Mouse (Mus musculus) heart, embryonic 11.5 days (tissue): Measurements from ENCODE around the gene Alcam. TPM values are rescaled to one million over a fixed set of nuclear protein-coding genes. Genes with fewer than 3 reads are reported as not detected.
A peak's percentile ranks its signal among the peaks of the same experiment; 100 is the strongest.

Source experiments
- ATAC-seq: fragments of 200-750 bp; cut with Nextera tagmentation; replicated peaks from 2 replicates; pipeline ENCODE4 v1.8.0; 2017; ENCODE audit warnings: moderate library complexity; ENCODE audit not compliant: insufficient number of reproducible peaks, low FRiP score, low TSS enrichment
- H3K27ac ChIP-seq: fragments of 300-500 bp; sonication (generic); 2 replicates; pipeline ENCODE4 v1.5.1; 2014; ENCODE audit warnings: mild to moderate bottlenecking, low read depth, low read length
- H3K27me3 ChIP-seq: fragments of 300-500 bp; sonication (generic); 2 replicates; pipeline ENCODE4 v1.6.1; 2014; ENCODE audit warnings: mild to moderate bottlenecking, low read length, mixed read lengths; ENCODE audit not compliant: control insufficient read depth, insufficient read depth
- H3K36me3 ChIP-seq: fragments of 300-500 bp; sonication (generic); 2 replicates; pipeline ENCODE4 v1.6.1; 2014; ENCODE audit warnings: mild to moderate bottlenecking, low read length, moderate library complexity, mixed read lengths; ENCODE audit not compliant: control insufficient read depth, insufficient read depth
- H3K4me1 ChIP-seq: fragments of 300-500 bp; sonication (generic); 2 replicates; pipeline ENCODE4 v1.6.1; 2014; ENCODE audit warnings: low read length; ENCODE audit not compliant: control insufficient read depth, insufficient read depth
- H3K4me2 ChIP-seq: fragments of 300-500 bp; sonication (generic); 2 replicates; pipeline ENCODE4 v1.6.1; 2014; ENCODE audit warnings: mild to moderate bottlenecking, moderate library complexity
- H3K4me3 ChIP-seq: fragments of 300-500 bp; sonication (generic); 2 replicates; pipeline ENCODE4 v1.5.1; 2014; ENCODE audit warnings: low read depth, low read length
- H3K9ac ChIP-seq: fragments of 300-500 bp; sonication (generic); 2 replicates; pipeline ENCODE4 v1.6.1; 2014; ENCODE audit warnings: mild to moderate bottlenecking, low read depth, low read length, moderate library complexity
- H3K9me3 ChIP-seq: fragments of 300-500 bp; sonication (generic); replicated peaks from 2 replicates; pipeline ENCODE4 v1.6.1; 2016; ENCODE audit warnings: low read length; ENCODE audit not compliant: control insufficient read depth
- WGBS: fragments of 180-500 bp; shearing (Covaris S2); extraction: QIAGEN DNeasy Blood & Tissue Kit; methylation state at CpG from one replicate; pipeline ENCODE4 v1.1.7; 2014; ENCODE audit not compliant: insufficient replicate concordance; 5-methylcytosine and 5-hydroxymethylcytosine counted together
- polyA plus RNA-seq: library from polyadenylated mRNA; unstranded; fragments of >200 nt; fragmentation: Nextera tagmentation; extraction: Ambion mirVana; gene quantifications from 2 replicates; pipeline ENCODE4 v1.2.1, GENCODE M21; 2014

The Alcam gene
- polyA plus RNA-seq, 1 experiment from 2014 or later: 42.3 TPM

DNA sequence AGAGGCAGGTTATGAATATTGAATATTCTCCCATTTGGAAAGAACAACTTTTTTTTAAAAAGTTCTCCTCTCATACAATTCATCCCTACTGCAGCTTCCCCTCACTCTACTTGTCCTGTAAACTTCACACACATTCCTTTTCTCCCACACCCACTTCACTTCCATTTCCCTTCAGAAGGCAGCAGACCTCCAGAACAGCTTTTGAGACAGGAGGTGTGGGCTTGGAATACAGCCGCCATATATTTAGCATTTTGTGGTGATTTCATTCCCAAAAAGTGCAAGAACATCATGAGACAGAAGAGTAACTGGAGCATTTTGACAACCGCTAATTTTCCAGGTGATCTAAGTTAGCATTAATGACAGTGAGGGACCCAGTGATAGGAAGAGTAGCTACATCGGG, 47.8 kb downstream of the Alcam start:
- Histone ChIP-seq H3K27ac (no peak overlapping the region), H3K27me3 (no peaks in the 10 kb centered on the region), H3K36me3 (no peaks in the 10 kb centered on the region), H3K4me1 (no peaks in the 10 kb centered on the region), H3K9ac (no peak overlapping the region), H3K4me2 (no peak overlapping the region), H3K4me3 (no peak overlapping the region), H3K9me3 (no peaks in the 10 kb centered on the region)
- no peak for ATAC-seq
- WGBS: 84% methylated on average over 3 of the region's 3 CpGs

DNA sequence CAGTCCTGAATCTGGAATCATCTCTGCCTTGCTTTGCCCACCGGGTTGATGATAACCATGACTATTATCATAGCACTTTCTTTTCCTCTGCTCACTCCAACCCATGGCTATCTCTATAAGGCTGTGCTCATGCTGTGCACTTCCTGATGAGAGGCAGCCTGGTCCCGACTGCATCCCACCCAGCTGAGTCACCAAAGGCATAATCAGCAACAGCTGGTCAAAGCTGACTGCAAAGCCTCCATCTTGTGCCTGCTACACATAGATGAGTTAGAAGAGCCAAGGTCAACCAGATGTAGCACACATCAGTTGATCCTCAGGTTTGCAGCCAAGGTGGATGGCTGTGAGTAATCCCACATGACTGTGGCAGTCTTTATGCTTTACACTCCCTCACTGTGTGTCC, 48.6 kb downstream of the Alcam start:
- Histone ChIP-seq H3K9ac (no peak overlapping the region), H3K9me3 (no peaks in the 10 kb centered on the region), H3K4me2 (no peak overlapping the region), H3K4me1 (no peaks in the 10 kb centered on the region), H3K4me3 (no peak overlapping the region), H3K27ac (no peak overlapping the region), H3K27me3 (no peaks in the 10 kb centered on the region), H3K36me3 (no peaks in the 10 kb centered on the region)
- WGBS: 35% methylated on average over 2 of the region's 2 CpGs
- no peak for ATAC-seq

GRCm38 (mm10) chr16:52399112-52399511, 54.8 kb downstream of the Alcam start:
- no peaks in the 10 kb centered on the region for H3K9me3 ChIP-seq
- ATAC-seq: no peak

GRCm38 (mm10) chr16:52386781-52387300, 67.0 kb downstream of the Alcam start:
- Histone ChIP-seq H3K9ac (no peak overlapping the region), H3K27ac (no peak overlapping the region), H3K4me1 (peaks cover 9% of the 10 kb centered on the region; the same call in 1 of the 2 replicates), H3K4me3 (no peak overlapping the region), H3K27me3 (no peaks in the 10 kb centered on the region), H3K36me3 (no peaks in the 10 kb centered on the region), H3K4me2 (no peak overlapping the region), H3K9me3 (no peaks in the 10 kb centered on the region)
- WGBS: 74% methylated on average over 5 of the region's 5 CpGs
- ATAC-seq: no peak

More at GRCm38 (mm10) chr16:52399112-52399511, 54.8 kb downstream of the Alcam start:
- H3K4me2 ChIP-seq: no peak overlapping the region
- H3K27me3 ChIP-seq: no peaks in the 10 kb centered on the region
- H3K27ac ChIP-seq: no peak overlapping the region
- no peaks in the 10 kb centered on the region for H3K36me3 ChIP-seq
- no peak overlapping the region for H3K4me3 ChIP-seq
- H3K9ac ChIP-seq: no peak overlapping the region
- 77% methylated on average over 3 of the region's 3 CpGs for WGBS
- H3K4me1 ChIP-seq: no peaks in the 10 kb centered on the region

- no peak for ATAC-seq
- H3K4me1 ChIP-seq: peaks cover 14% of the 10 kb centered on the region
- WGBS: 65% methylated on average over 13 of the region's 13 CpGs
- H3K36me3 ChIP-seq: no peaks in the 10 kb centered on the region
- H3K4me2 ChIP-seq: no peak overlapping the region
- no peaks in the 10 kb centered on the region for H3K27me3 ChIP-seq
- no peaks in the 10 kb centered on the region for H3K9me3 ChIP-seq
- H3K9ac ChIP-seq: no peak overlapping the region
- no peak overlapping the region for H3K4me3 ChIP-seq
- H3K27ac ChIP-seq: 0 out of 2 replicates have a peak overlapping the region, but pooled peaks have one; percentile 10
These were observed 70.3 kb downstream of the Alcam start for GRCm38 (mm10) chr16:52383456-52384185.

GRCm38 (mm10) chr16:52378811-52379597, 74.9 kb downstream of the Alcam start:
- ATAC-seq: no peak

DNA sequence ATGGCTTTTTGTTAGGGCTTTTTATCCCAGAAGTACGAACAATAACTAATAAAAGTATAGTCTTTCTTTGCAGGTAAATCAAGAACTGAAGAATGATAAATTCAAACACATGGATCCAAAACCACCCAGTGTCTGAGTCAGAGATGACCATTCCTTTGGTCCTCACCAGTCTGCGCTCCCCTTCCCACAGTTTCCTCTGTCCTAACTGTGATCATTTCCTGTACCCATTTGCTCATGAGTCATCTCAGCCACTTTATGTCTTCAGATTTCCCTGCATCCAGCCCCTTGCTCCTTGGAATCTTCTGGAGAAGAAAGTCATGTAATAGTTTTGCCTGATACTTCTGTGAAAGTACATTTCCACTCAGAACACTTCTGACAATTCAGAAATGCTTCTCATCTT, 77.0 kb downstream of the Alcam start:
- peaks cover 5% of the 10 kb centered on the region; the same call in 1 of the 2 replicates for H3K4me1 ChIP-seq
- H3K36me3 ChIP-seq: no peaks in the 10 kb centered on the region
- H3K9ac ChIP-seq: no peak overlapping the region
- no peak overlapping the region for H3K4me2 ChIP-seq
- no peaks in the 10 kb centered on the region for H3K9me3 ChIP-seq
- no peaks in the 10 kb centered on the region for H3K27me3 ChIP-seq
- ATAC-seq: no peak
- 81% methylated on average over 2 of the region's 2 CpGs for WGBS
- no peak overlapping the region for H3K27ac ChIP-seq
- no peak overlapping the region for H3K4me3 ChIP-seq

More at GRCm38 (mm10) chr16:52378811-52379597, 74.9 kb downstream of the Alcam start:
- Histone ChIP-seq H3K27ac (no peak overlapping the region), H3K4me1 (peaks cover 11% of the 10 kb centered on the region; the same call in 1 of the 2 replicates), H3K4me3 (no peak overlapping the region), H3K9me3 (no peaks in the 10 kb centered on the region), H3K36me3 (no peaks in the 10 kb centered on the region), H3K27me3 (no peaks in the 10 kb centered on the region), H3K4me2 (no peak overlapping the region), H3K9ac (no peak overlapping the region)
- WGBS: 58% methylated on average over 7 of the region's 7 CpGs

DNA sequence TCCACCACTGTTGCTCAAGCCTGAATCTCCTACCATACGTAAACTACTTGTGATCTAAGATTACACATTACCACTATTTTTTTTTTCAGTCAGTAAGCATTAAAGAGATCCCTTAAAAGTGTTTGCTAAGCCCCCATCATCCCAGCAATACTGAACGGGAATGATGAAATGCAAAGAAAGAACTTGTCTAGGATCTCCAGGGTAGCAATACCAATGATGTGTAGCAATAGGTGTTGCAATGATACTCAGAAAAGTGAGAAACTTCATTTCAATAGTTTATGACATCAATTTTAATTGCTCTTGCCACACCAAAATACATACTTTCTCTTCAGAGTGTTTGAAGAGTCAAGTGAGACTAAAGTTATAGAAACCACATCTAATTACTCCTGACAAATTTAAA, 81.9 kb downstream of the Alcam start:
- H3K9ac ChIP-seq: no peak overlapping the region
- H3K9me3 ChIP-seq: no peaks in the 10 kb centered on the region
- no peaks in the 10 kb centered on the region for H3K4me1 ChIP-seq
- no peak overlapping the region for H3K4me3 ChIP-seq
- H3K4me2 ChIP-seq: no peak overlapping the region
- no peak overlapping the region for H3K27ac ChIP-seq
- no peak for ATAC-seq
- H3K36me3 ChIP-seq: no peaks in the 10 kb centered on the region
- H3K27me3 ChIP-seq: no peaks in the 10 kb centered on the region
- 85% methylated on average over 2 of the region's 2 CpGs for WGBS
